Mouse (Mus musculus) neural tube, embryonic 14.5 days (tissue): ENCODE results near the gene Pnpla6. TPM values are rescaled to one million over a fixed set of nuclear protein-coding genes. Genes with fewer than 3 reads are reported as not detected.

Experiments used
- ATAC-seq: fragments of 200-750 bp; cut with Nextera tagmentation; 2 replicates; pipeline ENCODE4 v1.8.0; 2017; ENCODE audit warnings: low read depth, mild to moderate bottlenecking, moderate TSS enrichment, moderate library complexity
- H3K27ac ChIP-seq: fragments of 300-500 bp; sonication (generic); 2 replicates; pipeline ENCODE4 v1.5.1; 2014; ENCODE audit warnings: low read depth, mild to moderate bottlenecking, control low read depth, low read length, moderate library complexity, mixed read lengths
- H3K27me3 ChIP-seq: fragments of 300-500 bp; sonication (generic); 2 replicates; pipeline ENCODE4 v1.6.1; 2014; ENCODE audit warnings: low read length; ENCODE audit not compliant: control insufficient read depth, insufficient read depth
- H3K36me3 ChIP-seq: fragments of 300-500 bp; sonication (generic); 2 replicates; pipeline ENCODE4 v1.6.1; 2014; ENCODE audit warnings: low read length, mixed read lengths; ENCODE audit not compliant: control insufficient read depth, insufficient read depth
- H3K4me1 ChIP-seq: fragments of 300-500 bp; sonication (generic); 2 replicates; pipeline ENCODE4 v1.6.1; 2014; ENCODE audit warnings: low read length; ENCODE audit not compliant: control insufficient read depth, insufficient read depth
- H3K4me2 ChIP-seq: fragments of 300-500 bp; sonication (generic); 2 replicates; pipeline ENCODE4 v1.6.1; 2014; ENCODE audit warnings: mild to moderate bottlenecking, low read depth, low read length, control low read depth
- H3K4me3 ChIP-seq: fragments of 300-500 bp; sonication (generic); 2 replicates; pipeline ENCODE4 v1.5.1; 2014; ENCODE audit warnings: low read depth, low read length, control low read depth, mixed read lengths
- H3K9ac ChIP-seq: fragments of 300-500 bp; sonication (generic); replicated peaks from 2 replicates; pipeline ENCODE4 v1.6.1; 2014; ENCODE audit warnings: low read depth, mild to moderate bottlenecking, control low read depth, low read length, mixed read lengths
- H3K9me3 ChIP-seq: fragments of 300-500 bp; sonication (generic); 2 replicates; pipeline ENCODE4 v1.6.1; 2016; ENCODE audit warnings: low read length; ENCODE audit not compliant: control insufficient read depth
- WGBS: fragments of 180-500 bp; shearing (Covaris S2); extraction: QIAGEN DNeasy Blood & Tissue Kit; methylation state at CpG from one replicate; pipeline ENCODE4 v1.1.7; 2014; 5-methylcytosine and 5-hydroxymethylcytosine counted together
- polyA plus RNA-seq: library from polyadenylated mRNA; unstranded; fragments of >200 nt; fragmentation: Nextera tagmentation; extraction: Ambion mirVana; gene quantifications from 2 replicates; pipeline ENCODE4 v1.2.1, GENCODE M21; 2014

Pnpla6 gene
- polyA plus RNA-seq, 1 experiment from 2014 or later, result 33.5 TPM

DNA sequence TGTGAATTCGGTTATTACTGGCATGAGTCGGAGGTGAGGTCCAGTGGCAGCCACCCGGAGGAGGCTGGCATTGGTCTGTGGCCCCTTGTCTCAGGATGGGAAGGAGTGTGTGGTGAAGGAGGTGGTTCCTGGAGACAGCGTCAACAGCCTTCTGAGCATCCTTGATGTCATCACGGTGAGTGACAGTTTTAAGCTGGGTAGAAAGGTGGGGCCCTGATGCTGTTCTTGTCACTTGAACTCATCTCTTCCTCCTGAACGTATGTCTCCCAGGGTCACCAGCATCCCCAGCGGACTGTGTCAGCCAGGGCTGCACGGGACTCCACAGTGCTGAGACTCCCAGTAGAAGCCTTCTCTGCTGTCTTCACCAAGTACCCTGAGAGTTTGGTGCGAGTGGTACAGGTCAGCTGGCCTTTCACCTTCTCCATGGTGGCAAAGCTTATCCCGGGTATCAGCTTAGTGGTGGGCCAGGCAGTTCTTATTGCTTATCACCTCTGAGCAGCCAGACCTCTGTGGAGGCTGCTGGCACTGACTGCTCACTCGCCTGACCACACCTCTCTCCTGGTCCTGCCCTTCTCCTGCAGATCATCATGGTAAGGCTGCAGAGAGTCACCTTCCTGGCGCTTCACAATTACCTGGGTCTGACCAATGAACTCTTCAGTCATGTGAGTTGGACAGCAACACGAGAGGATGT is 7.0 kb downstream of the Pnpla6 start:
- Histone ChIP-seq H3K9ac (no peak overlapping the region), H3K27me3 (no peaks in the 10 kb centered on the region), H3K4me1 (no peaks in the 10 kb centered on the region), H3K4me2 (no peak overlapping the region), H3K9me3 (no peaks in the 10 kb centered on the region), H3K4me3 (no peak overlapping the region), H3K27ac (no peak overlapping the region), H3K36me3 (peaks cover 32% of the 10 kb centered on the region)
- 92% methylated on average over 13 of the region's 13 CpGs for WGBS
- no peak for ATAC-seq

DNA sequence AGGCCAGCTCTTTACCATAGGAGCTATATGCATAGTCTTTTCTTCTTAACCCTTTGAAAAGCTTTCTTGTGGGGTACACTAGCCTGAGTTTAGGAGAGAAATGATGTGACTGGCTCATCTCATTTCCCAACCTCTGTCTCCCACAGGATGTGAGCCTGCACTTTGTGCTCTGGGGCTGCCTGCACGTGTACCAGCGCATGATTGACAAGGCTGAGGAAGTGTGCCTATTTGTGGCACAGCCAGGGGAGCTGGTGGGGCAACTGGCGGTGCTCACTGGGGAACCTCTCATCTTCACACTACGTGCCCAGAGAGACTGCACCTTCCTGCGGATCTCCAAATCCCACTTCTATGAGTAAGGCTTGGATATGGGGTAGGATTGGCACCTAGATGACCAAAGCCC is 15.6 kb downstream of the Pnpla6 start:
- no peak for ATAC-seq
- H3K36me3 ChIP-seq, result peaks cover 20% of the 10 kb centered on the region
- 95% methylated on average over 5 of the region's 5 CpGs for WGBS
- H3K4me2 ChIP-seq, result no peak overlapping the region
- H3K9me3 ChIP-seq, result no peaks in the 10 kb centered on the region
- no peak overlapping the region for H3K4me3 ChIP-seq
- no peak overlapping the region for H3K27ac ChIP-seq
- no peaks in the 10 kb centered on the region for H3K27me3 ChIP-seq
- H3K9ac ChIP-seq, result no peak overlapping the region
- H3K4me1 ChIP-seq, result no peaks in the 10 kb centered on the region

DNA sequence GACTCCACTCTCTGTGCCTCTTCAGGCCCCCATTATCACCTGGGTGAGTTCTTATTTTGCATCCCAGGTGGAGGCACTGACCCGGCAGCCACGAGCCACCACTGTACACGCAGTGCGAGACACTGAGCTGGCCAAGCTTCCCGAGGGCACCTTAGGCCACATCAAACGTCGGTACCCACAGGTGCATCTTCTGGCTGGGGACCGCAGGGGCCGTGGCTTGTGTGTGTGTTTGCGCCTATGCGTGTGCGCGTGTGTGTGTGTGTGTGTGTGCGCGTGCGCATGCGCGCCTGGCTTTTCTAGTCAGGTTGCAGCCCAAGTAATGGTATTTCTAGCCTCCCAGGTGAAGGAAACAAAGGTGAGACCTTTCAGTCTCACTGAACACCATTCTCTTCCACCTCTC is 16.8 kb downstream of the Pnpla6 start:
- H3K4me1 ChIP-seq, result no peaks in the 10 kb centered on the region
- no peak overlapping the region for H3K4me2 ChIP-seq
- H3K27me3 ChIP-seq, result no peaks in the 10 kb centered on the region
- H3K9me3 ChIP-seq, result no peaks in the 10 kb centered on the region
- peaks cover 24% of the 10 kb centered on the region for H3K36me3 ChIP-seq
- H3K27ac ChIP-seq, result no peak overlapping the region
- 93% methylated on average over 18 of the region's 18 CpGs for WGBS
- H3K4me3 ChIP-seq, result no peak overlapping the region
- ATAC-seq, result no peak
- H3K9ac ChIP-seq, result no peak overlapping the region

DNA sequence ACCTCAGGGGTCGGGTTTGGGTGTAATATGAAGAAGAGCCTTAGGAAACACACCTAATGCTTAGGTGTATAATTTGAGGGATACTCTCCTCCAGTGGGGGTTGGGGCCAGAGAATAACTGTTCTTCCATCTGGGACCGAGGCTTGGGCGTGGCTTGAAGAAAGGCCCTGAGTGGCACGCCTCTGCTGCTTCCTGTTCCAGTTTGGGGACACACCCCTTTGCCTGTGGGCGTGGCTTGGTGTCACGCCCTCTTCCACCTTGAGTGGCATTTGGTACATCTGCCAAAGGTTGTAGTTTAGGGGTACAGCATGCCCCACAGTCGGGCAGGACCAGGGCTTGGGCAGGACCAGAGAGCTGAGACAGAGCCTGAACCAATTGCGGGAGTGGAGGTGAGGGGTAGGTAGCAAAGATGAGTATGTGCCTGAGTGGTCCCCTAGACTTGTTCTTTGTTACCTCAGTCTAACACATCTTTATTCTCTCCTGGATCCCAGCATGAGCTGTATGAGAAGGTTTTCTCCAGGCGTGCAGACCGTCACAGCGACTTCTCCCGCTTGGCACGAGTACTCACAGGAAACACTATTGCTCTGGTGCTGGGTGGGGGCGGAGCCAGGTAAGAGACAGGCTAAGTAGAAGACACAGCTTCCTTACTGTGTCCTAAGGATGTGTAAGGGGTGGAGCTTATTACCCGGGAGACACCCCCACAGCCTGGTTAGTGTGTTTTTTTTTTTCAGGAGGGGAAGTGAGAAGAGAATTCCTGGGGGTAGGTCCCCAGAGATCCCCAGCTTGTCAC is 21.1 kb downstream of the Pnpla6 start:
- WGBS, result 65% methylated on average over 15 of the region's 15 CpGs
- no peak for ATAC-seq
- Histone ChIP-seq H3K4me3 (no peak overlapping the region), H3K4me2 (no peak overlapping the region), H3K4me1 (no peaks in the 10 kb centered on the region), H3K27ac (no peak overlapping the region), H3K9me3 (no peaks in the 10 kb centered on the region), H3K27me3 (no peaks in the 10 kb centered on the region), H3K36me3 (peaks cover 39% of the 10 kb centered on the region), H3K9ac (no peak overlapping the region)

- Histone ChIP-seq H3K9ac (no peak overlapping the region), H3K9me3 (no peaks in the 10 kb centered on the region), H3K27ac (no peak overlapping the region), H3K4me3 (no peak overlapping the region), H3K4me1 (no peaks in the 10 kb centered on the region), H3K36me3 (peaks cover 32% of the 10 kb centered on the region), H3K27me3 (no peaks in the 10 kb centered on the region), H3K4me2 (no peak overlapping the region)
- no peak for ATAC-seq
- WGBS, result 94% methylated on average over 9 of the region's 9 CpGs
These were observed 21.8 kb downstream of the Pnpla6 start for GRCm38 (mm10) chr8:3536940-3537339.

DNA sequence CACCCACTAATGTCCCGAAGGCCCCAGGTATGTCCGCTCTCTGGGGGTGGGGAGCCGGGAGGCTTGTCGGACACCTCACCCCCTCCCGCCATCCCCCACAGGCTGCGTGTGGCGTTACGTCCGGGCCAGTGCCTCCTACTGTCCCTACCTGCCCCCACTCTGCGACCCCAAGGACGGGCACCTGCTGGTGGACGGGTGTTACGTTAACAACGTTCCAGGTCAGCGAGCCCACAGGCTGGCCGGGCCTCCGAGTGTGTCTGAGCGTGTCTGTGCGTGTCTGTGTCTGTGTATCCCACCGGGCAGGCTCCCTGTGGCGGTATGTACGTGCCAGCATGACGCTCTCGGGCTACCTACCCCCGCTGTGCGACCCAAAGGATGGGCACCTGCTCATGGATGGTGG is 22.5 kb downstream of the Pnpla6 start:
- Histone ChIP-seq H3K4me3 (no peak overlapping the region), H3K27me3 (no peaks in the 10 kb centered on the region), H3K27ac (no peak overlapping the region), H3K4me1 (no peaks in the 10 kb centered on the region), H3K36me3 (peaks cover 34% of the 10 kb centered on the region), H3K9ac (no peak overlapping the region), H3K4me2 (no peak overlapping the region), H3K9me3 (no peaks in the 10 kb centered on the region)
- WGBS, result 94% methylated on average over 26 of the region's 26 CpGs
- no peak for ATAC-seq

DNA sequence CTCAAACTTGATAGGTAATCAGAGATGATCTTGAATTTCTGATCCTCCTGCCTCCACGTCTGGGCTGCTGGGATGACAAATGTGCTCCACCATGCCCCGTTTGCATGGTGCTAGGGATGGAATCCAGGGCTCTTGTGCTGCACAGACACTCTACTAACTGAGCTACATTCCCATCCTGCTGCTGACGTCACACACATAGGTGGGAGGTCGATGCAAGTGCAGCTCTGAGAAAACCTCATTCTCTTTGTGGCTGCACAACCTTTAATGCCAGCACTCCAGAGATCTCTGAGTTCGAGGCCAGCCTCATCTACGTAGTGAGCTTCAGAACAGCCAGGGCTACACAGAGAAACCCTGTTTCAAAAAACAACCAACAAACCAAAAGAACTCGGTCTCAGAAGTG is 24.0 kb downstream of the Pnpla6 start:
- Histone ChIP-seq H3K36me3 (peaks cover 37% of the 10 kb centered on the region), H3K4me2 (no peak overlapping the region), H3K4me3 (no peak overlapping the region), H3K9ac (no peak overlapping the region), H3K27me3 (no peaks in the 10 kb centered on the region), H3K4me1 (no peaks in the 10 kb centered on the region), H3K9me3 (no peaks in the 10 kb centered on the region), H3K27ac (no peak overlapping the region)
- ATAC-seq, result no peak
- WGBS, result 91% methylated on average over 7 of the region's 7 CpGs

- H3K4me3 ChIP-seq, result no peak overlapping the region
- H3K27me3 ChIP-seq, result no peaks in the 10 kb centered on the region
- H3K4me2 ChIP-seq, result no peak overlapping the region
- no peak overlapping the region for H3K27ac ChIP-seq
- H3K9ac ChIP-seq, result no peak overlapping the region
- peaks cover 43% of the 10 kb centered on the region for H3K36me3 ChIP-seq
- H3K9me3 ChIP-seq, result no peaks in the 10 kb centered on the region
- no peak for ATAC-seq
- 96% methylated on average over 4 of the region's 4 CpGs for WGBS
- no peaks in the 10 kb centered on the region for H3K4me1 ChIP-seq
These were observed 24.9 kb downstream of the Pnpla6 start for GRCm38 (mm10) chr8:3540076-3540475.

DNA sequence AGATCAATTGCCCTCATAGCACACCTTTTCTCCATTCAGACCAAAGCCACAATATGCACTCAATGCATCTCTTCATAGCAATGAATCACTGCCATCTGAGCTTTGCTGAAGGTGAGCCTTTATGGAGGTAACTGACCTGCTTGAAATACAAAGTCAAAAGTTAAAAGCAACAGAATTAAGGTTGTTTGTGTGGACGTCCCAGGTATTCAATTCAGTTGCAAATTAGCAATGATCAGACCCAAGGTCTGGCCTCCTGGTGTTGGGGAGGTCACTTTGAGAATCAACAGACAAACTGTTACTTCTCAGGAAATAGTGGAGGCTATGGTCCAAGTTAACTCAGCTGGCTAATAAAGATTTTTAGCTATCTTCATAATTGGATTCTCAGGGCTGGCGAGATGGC is 31.3 kb downstream of the Pnpla6 start:
- 91% methylated on average over 2 of the region's 2 CpGs for WGBS
- H3K27me3 ChIP-seq, result no peaks in the 10 kb centered on the region
- no peak overlapping the region for H3K27ac ChIP-seq
- H3K4me1 ChIP-seq, result no peaks in the 10 kb centered on the region
- no peak overlapping the region for H3K4me2 ChIP-seq
- H3K9me3 ChIP-seq, result no peaks in the 10 kb centered on the region
- no peak overlapping the region for H3K4me3 ChIP-seq
- ATAC-seq, result no peak
- H3K9ac ChIP-seq, result no peak overlapping the region
- H3K36me3 ChIP-seq, result peaks cover 18% of the 10 kb centered on the region
